Mouse (Mus musculus) right cerebral cortex, postnatal 25 days (tissue): ENCODE measurements around the gene Ywhag.

Source experiments
- DNase-seq: peaks from one replicate; pipeline ENCODE4 v3.0.0; 2022

The Ywhag gene

GRCm38 (mm10) chr5:135934481-135935175 is at the start of gene Ywhag:
Gene Ywhag, minus strand, starts transcription at chr5:135934616.
- DNase-seq, result peak; percentile 97

- DNase-seq, result no peak
These were observed 48.0 kb upstream of the Ywhag start for GRCm38 (mm10) chr5:135982398-135982797.

- no peak for DNase-seq
These were observed 45.5 kb upstream of the Ywhag start, which contains the start of gene Zp3 for GRCm38 (mm10) chr5:135979904-135980303. Gene Zp3, plus strand, starts transcription at chr5:135980099.

- DNase-seq, result no peak
These were observed 45.0 kb upstream of the Ywhag start for GRCm38 (mm10) chr5:135979381-135979780.

- no peak for DNase-seq
These were observed 41.7 kb upstream of the Ywhag start for GRCm38 (mm10) chr5:135975893-135976668.

- DNase-seq, result no peak
These were observed 39.9 kb upstream of the Ywhag start, which contains the start of gene Ssc4d for GRCm38 (mm10) chr5:135974365-135974764. Gene Ssc4d, minus strand, starts transcription at chr5:135974531.

GRCm38 (mm10) chr5:135971876-135972275 is 37.5 kb upstream of the Ywhag start:
- no peak for DNase-seq

GRCm38 (mm10) chr5:135970247-135970646 is 35.8 kb upstream of the Ywhag start:
- no peak for DNase-seq

GRCm38 (mm10) chr5:135968781-135969180 is 34.4 kb upstream of the Ywhag start:
- DNase-seq, result no peak

GRCm38 (mm10) chr5:135966866-135967265 is 32.5 kb upstream of the Ywhag start:
- DNase-seq, result no peak

GRCm38 (mm10) chr5:135965501-135965930 is 31.1 kb upstream of the Ywhag start:
- no peak for DNase-seq

GRCm38 (mm10) chr5:135963280-135963627 is 28.8 kb upstream of the Ywhag start:
- no peak for DNase-seq

GRCm38 (mm10) chr5:135962492-135963279 is 28.3 kb upstream of the Ywhag start:
- DNase-seq, result peak; percentile 95

- no peak for DNase-seq
These were observed 27.7 kb upstream of the Ywhag start for GRCm38 (mm10) chr5:135962125-135962491.

GRCm38 (mm10) chr5:135960909-135961635 is 26.7 kb upstream of the Ywhag start:
- no peak for DNase-seq

- no peak for DNase-seq
These were observed 25.5 kb upstream of the Ywhag start for GRCm38 (mm10) chr5:135959911-135960310.

- no peak for DNase-seq
These were observed 24.0 kb upstream of the Ywhag start for GRCm38 (mm10) chr5:135958367-135958766.

- peak; percentile 91 for DNase-seq
These were observed 23.0 kb upstream of the Ywhag start for GRCm38 (mm10) chr5:135957207-135957974.

- DNase-seq, result no peak
These were observed 22.1 kb upstream of the Ywhag start for GRCm38 (mm10) chr5:135956300-135957206.

- no peak for DNase-seq
These were observed 18.4 kb upstream of the Ywhag start for GRCm38 (mm10) chr5:135952830-135953229.

- DNase-seq, result no peak
These were observed 17.2 kb upstream of the Ywhag start for GRCm38 (mm10) chr5:135951660-135952059.
